Mouse (Mus musculus): ENCODE results near the gene Olfr504. TPM values are rescaled to one million over a fixed set of nuclear protein-coding genes. Genes with fewer than 3 reads are reported as not detected.
"Not testable (repeated sequence)": the region's sequence is repeated elsewhere in the genome, so short reads cannot be mapped to it uniquely, and the experiment has no call there.

Gene Olfr504
- polyA plus RNA-seq (2014; fragmentation: Nextera tagmentation; extraction: Ambion mirVana) = not detected in 2 replicates

GRCm38 (mm10) chr7:108565693-108566092 lies at the start of gene Olfr504:
Olfr504 (minus strand) TSS chr7:108565793.
- Histone ChIP-seq H3K9ac (replicated peaks; ENCODE audit: low read depth, low read length) (no peak within 1 kb of the TSS), H3K4me3 (ENCODE audit: low read depth, low read length) (no peak within 1 kb of the TSS), H3K36me3 (ENCODE audit: control insufficient read depth, insufficient read depth, low read length) (no peaks in the 10 kb centered on the region), H3K9me3 (ENCODE audit: control insufficient read depth, low read length) (no peaks in the 10 kb centered on the region), H3K4me1 (ENCODE audit: control insufficient read depth, insufficient read depth, low read length) (no peaks in the 10 kb centered on the region), H3K4me2 (ENCODE audit: low read depth, low read length) (no peak within 1 kb of the TSS), H3K27ac (ENCODE audit: low read depth, low read length) (no peak within 1 kb of the TSS), H3K27me3 (ENCODE audit: control insufficient read depth, insufficient read depth, low read length) (no peaks in the 10 kb centered on the region)
- WGBS = 96% methylated on average over 1 of the region's 1 CpGs
- no peak for ATAC-seq (ENCODE audit: low read depth)

- Histone ChIP-seq H3K27ac (ENCODE audit: low read depth, low read length) (no peak overlapping the region), H3K4me3 (ENCODE audit: low read depth, low read length) (no peak overlapping the region), H3K36me3 (ENCODE audit: control insufficient read depth, insufficient read depth, low read length) (no peaks in the 10 kb centered on the region), H3K4me1 (ENCODE audit: control insufficient read depth, insufficient read depth, low read length) (no peaks in the 10 kb centered on the region), H3K9me3 (ENCODE audit: control insufficient read depth, low read length) (no peaks in the 10 kb centered on the region), H3K4me2 (ENCODE audit: low read depth, low read length) (no peak overlapping the region), H3K27me3 (ENCODE audit: control insufficient read depth, insufficient read depth, low read length) (no peaks in the 10 kb centered on the region), H3K9ac (replicated peaks; ENCODE audit: low read depth, low read length) (no peak overlapping the region)
- no peak for ATAC-seq (ENCODE audit: low read depth)
- 90% methylated on average over 2 of the region's 2 CpGs for whole genome bisulfite sequencing
Measured at GRCm38 (mm10) chr7:108614110-108614509, 48.5 kb upstream of the Olfr504 start.

GRCm38 (mm10) chr7:108610487-108610886 lies 44.9 kb upstream of the Olfr504 start, which contains the start of gene Olfr506:
Olfr506 (plus strand) TSS chr7:108610787.
- no peak within 1 kb of the TSS for H3K27ac ChIP-seq (ENCODE audit: low read depth, low read length)
- H3K4me3 ChIP-seq (ENCODE audit: low read depth, low read length) = no peak within 1 kb of the TSS
- ATAC-seq (ENCODE audit: low read depth) = no peak
- H3K9ac ChIP-seq (replicated peaks; ENCODE audit: low read depth, low read length) = no peak within 1 kb of the TSS
- H3K4me1 ChIP-seq (ENCODE audit: control insufficient read depth, insufficient read depth, low read length) = no peaks in the 10 kb centered on the region
- H3K4me2 ChIP-seq (ENCODE audit: low read depth, low read length) = no peak within 1 kb of the TSS
- no peaks in the 10 kb centered on the region for H3K9me3 ChIP-seq (ENCODE audit: control insufficient read depth, low read length)
- H3K27me3 ChIP-seq (ENCODE audit: control insufficient read depth, insufficient read depth, low read length) = no peaks in the 10 kb centered on the region
- no peaks in the 10 kb centered on the region for H3K36me3 ChIP-seq (ENCODE audit: control insufficient read depth, insufficient read depth, low read length)

- not testable (repeated sequence) for H3K4me1 ChIP-seq (ENCODE audit: control insufficient read depth, insufficient read depth, low read length); H3K9me3 ChIP-seq (ENCODE audit: control insufficient read depth, low read length); H3K9ac ChIP-seq (replicated peaks; ENCODE audit: low read depth, low read length); H3K36me3 ChIP-seq (ENCODE audit: control insufficient read depth, insufficient read depth, low read length); H3K27me3 ChIP-seq (ENCODE audit: control insufficient read depth, insufficient read depth, low read length); H3K27ac ChIP-seq (ENCODE audit: low read depth, low read length); H3K4me3 ChIP-seq (ENCODE audit: low read depth, low read length); H3K4me2 ChIP-seq (ENCODE audit: low read depth, low read length); ATAC-seq (ENCODE audit: low read depth)
- 85% methylated on average over 3 of the region's 3 CpGs for WGBS
Measured at GRCm38 (mm10) chr7:108601916-108602315, 36.3 kb upstream of the Olfr504 start.

GRCm38 (mm10) chr7:108589797-108590196 lies 24.2 kb upstream of the Olfr504 start:
- Histone ChIP-seq H3K27ac (ENCODE audit: low read depth, low read length) (no peak overlapping the region), H3K27me3 (ENCODE audit: control insufficient read depth, insufficient read depth, low read length) (no peaks in the 10 kb centered on the region), H3K9me3 (ENCODE audit: control insufficient read depth, low read length) (no peaks in the 10 kb centered on the region), H3K36me3 (ENCODE audit: control insufficient read depth, insufficient read depth, low read length) (no peaks in the 10 kb centered on the region), H3K9ac (replicated peaks; ENCODE audit: low read depth, low read length) (no peak overlapping the region), H3K4me3 (ENCODE audit: low read depth, low read length) (no peak overlapping the region), H3K4me1 (ENCODE audit: control insufficient read depth, insufficient read depth, low read length) (no peaks in the 10 kb centered on the region), H3K4me2 (ENCODE audit: low read depth, low read length) (no peak overlapping the region)
- WGBS = 89% methylated on average over 1 of the region's 1 CpGs
- ATAC-seq (ENCODE audit: low read depth) = no peak

GRCm38 (mm10) chr7:108544227-108544626 lies 21.4 kb downstream of the Olfr504 start, which contains the start of gene Olfr503:
Olfr503 (plus strand) TSS chr7:108544527.
- H3K4me2 ChIP-seq (ENCODE audit: low read depth, low read length); H3K4me3 ChIP-seq (ENCODE audit: low read depth, low read length); H3K9ac ChIP-seq (replicated peaks; ENCODE audit: low read depth, low read length); H3K27ac ChIP-seq (ENCODE audit: low read depth, low read length); H3K9me3 ChIP-seq (ENCODE audit: control insufficient read depth, low read length); H3K36me3 ChIP-seq (ENCODE audit: control insufficient read depth, insufficient read depth, low read length); ATAC-seq (ENCODE audit: low read depth); H3K27me3 ChIP-seq (ENCODE audit: control insufficient read depth, insufficient read depth, low read length); H3K4me1 ChIP-seq (ENCODE audit: control insufficient read depth, insufficient read depth, low read length): not testable (repeated sequence)
- 63% methylated on average over 1 of the region's 1 CpGs for WGBS

GRCm38 (mm10) chr7:108542416-108542815 lies 23.2 kb downstream of the Olfr504 start:
- H3K9me3 ChIP-seq (ENCODE audit: control insufficient read depth, low read length) = no peaks in the 10 kb centered on the region
- 84% methylated on average over 13 of the region's 13 CpGs for WGBS
- H3K9ac ChIP-seq (replicated peaks; ENCODE audit: low read depth, low read length) = no peak overlapping the region
- ATAC-seq (ENCODE audit: low read depth) = no peak
- H3K27me3 ChIP-seq (ENCODE audit: control insufficient read depth, insufficient read depth, low read length) = no peaks in the 10 kb centered on the region
- no peak overlapping the region for H3K27ac ChIP-seq (ENCODE audit: low read depth, low read length)
- H3K36me3 ChIP-seq (ENCODE audit: control insufficient read depth, insufficient read depth, low read length) = no peaks in the 10 kb centered on the region
- H3K4me2 ChIP-seq (ENCODE audit: low read depth, low read length) = no peak overlapping the region
- H3K4me1 ChIP-seq (ENCODE audit: control insufficient read depth, insufficient read depth, low read length) = no peaks in the 10 kb centered on the region
- H3K4me3 ChIP-seq (ENCODE audit: low read depth, low read length) = no peak overlapping the region

- Histone ChIP-seq H3K4me1 (ENCODE audit: control insufficient read depth, insufficient read depth, low read length) (no peaks in the 10 kb centered on the region), H3K9ac (replicated peaks; ENCODE audit: low read depth, low read length) (no peak within 1 kb of the TSS), H3K4me3 (ENCODE audit: low read depth, low read length) (no peak within 1 kb of the TSS), H3K36me3 (ENCODE audit: control insufficient read depth, insufficient read depth, low read length) (no peaks in the 10 kb centered on the region), H3K27me3 (ENCODE audit: control insufficient read depth, insufficient read depth, low read length) (no peaks in the 10 kb centered on the region), H3K9me3 (ENCODE audit: control insufficient read depth, low read length) (no peaks in the 10 kb centered on the region), H3K4me2 (ENCODE audit: low read depth, low read length) (no peak within 1 kb of the TSS), H3K27ac (ENCODE audit: low read depth, low read length) (no peak within 1 kb of the TSS)
- 82% methylated on average over 1 of the region's 1 CpGs for WGBS
- ATAC-seq (ENCODE audit: low read depth) = no peak
Measured at GRCm38 (mm10) chr7:108524965-108525364, 40.6 kb downstream of the Olfr504 start, which contains the start of gene Olfr502. Olfr502 (minus strand) TSS chr7:108525065.

All from neural tube, embryonic 14.5 days (tissue).